Mouse (Mus musculus) spleen, postnatal 0 days (tissue): ENCODE measurements around the gene Vmn2r6. TPM values are rescaled to one million over a fixed set of nuclear protein-coding genes. Genes with fewer than 3 reads are reported as not detected.

Experiments used
- polyA plus RNA-seq: library from polyadenylated mRNA; unstranded; fragments of >200 nt; fragmentation: Nextera tagmentation; extraction: Ambion mirVana; gene quantifications from 2 replicates; pipeline ENCODE4 v1.2.1, GENCODE M21; 2015

The Vmn2r6 gene
- polyA plus RNA-seq, result not detected in 2 replicates

DNA sequence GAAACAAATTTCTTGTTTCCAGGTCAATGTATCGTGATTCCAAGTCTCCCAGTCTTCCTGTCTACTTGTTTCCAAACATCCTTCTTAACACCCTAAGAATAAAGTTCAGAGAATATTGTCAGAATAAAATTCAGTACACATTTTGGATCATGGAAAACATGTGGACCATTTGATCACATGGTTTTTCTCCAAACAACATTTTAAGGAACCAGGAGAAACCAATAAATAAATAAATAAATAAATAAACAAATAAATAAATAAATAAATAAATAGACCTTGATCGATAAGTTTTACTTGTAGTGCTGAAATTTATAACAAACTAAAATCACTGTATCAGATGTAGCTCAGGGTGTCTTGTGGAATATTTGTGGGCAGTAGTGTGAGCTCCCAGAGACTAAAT, at the start of gene Vmn2r6:
Gene Vmn2r6, minus strand, starts transcription at position 101 of the 400 bp plus-strand sequence.

DNA sequence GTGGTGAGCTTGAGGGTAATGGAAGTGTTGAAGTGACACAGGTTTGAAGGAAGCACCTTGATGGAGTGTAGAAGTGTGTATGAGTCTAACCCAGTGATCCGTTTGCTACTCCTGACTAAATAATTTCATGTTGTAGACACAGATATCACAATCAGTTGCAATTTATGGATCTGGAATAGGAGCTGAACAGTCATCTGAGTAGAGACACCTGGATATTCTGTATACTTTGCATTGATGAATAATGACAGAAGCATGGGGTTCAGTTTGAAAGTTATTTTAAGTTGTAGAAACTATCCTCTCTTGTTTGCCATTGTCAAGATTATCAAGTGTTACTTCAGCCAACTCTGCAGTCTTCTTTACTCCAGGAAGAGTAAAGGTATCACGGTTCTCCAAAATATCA, 55.9 kb downstream of the Vmn2r6 start, which contains the start of gene Vmn2r5:
Gene Vmn2r5, minus strand, starts transcription at position 101 of the 400 bp plus-strand sequence.

Other genes with a start within 250 kb of the Vmn2r6 start
- not detected in 2 replicates for gene Vmn2r4, start 150.5 kb downstream of the Vmn2r6 start, polyA plus RNA-seq
- not detected in 2 replicates for gene Vmn2r5, start 56.0 kb downstream of the Vmn2r6 start, polyA plus RNA-seq